Mouse (Mus musculus) heart, adult 2 months (tissue): ENCODE data around the gene Jak1. TPM values are rescaled to one million over a fixed set of nuclear protein-coding genes. Genes with fewer than 3 reads are reported as not detected.

Experiments used
- DNase-seq, 2 experiments: peaks; one replicate each; pipeline ENCODE4 v3.0.0; 2021
- H3K27ac ChIP-seq: fragments of 200-600 bp; 2 replicates; pipeline ENCODE4 v1.8.1; 2022
- H3K27me3 ChIP-seq: fragments of 200-500 bp; 2 replicates; pipeline ENCODE4 v1.6.1; 2012; ENCODE audit warnings: mild to moderate bottlenecking, low read length, inconsistent platforms, mixed read lengths; ENCODE audit not compliant: control insufficient read depth, insufficient read depth
- H3K36me3 ChIP-seq: fragments of 200-500 bp; 2 replicates; pipeline ENCODE4 v1.6.1; 2012; ENCODE audit warnings: low read length, inconsistent platforms; ENCODE audit not compliant: control insufficient read depth, insufficient read depth
- H3K4me1 ChIP-seq: fragments of 200-500 bp; 2 replicates; pipeline ENCODE4 v1.6.1; 2011; ENCODE audit warnings: low read length; ENCODE audit not compliant: control insufficient read depth, insufficient read depth
- H3K4me3 ChIP-seq: fragments of 200-600 bp; 2 replicates; pipeline ENCODE4 v1.8.1; 2022
- H3K79me2 ChIP-seq: fragments of 200-500 bp; replicated peaks from 2 replicates; pipeline ENCODE4 v1.6.1; 2012; ENCODE audit warnings: mild to moderate bottlenecking, inconsistent platforms, low read length, moderate library complexity, mixed read lengths; ENCODE audit not compliant: control insufficient read depth, insufficient read depth
- H3K9ac ChIP-seq: fragments of 200-500 bp; 2 replicates; pipeline ENCODE4 v1.6.1; 2012; ENCODE audit warnings: low read depth, mild to moderate bottlenecking, control low read depth, inconsistent platforms, low read length, mixed read lengths
- CTCF ChIP-seq: fragments of 200-600 bp; IDR thresholded peaks from 2 replicates; pipeline ENCODE4 v1.8.1; 2022; ENCODE audit warnings: antibody characterized with exemption, mild to moderate bottlenecking, moderate library complexity
- EP300 ChIP-seq: fragments of 200-500 bp; IDR thresholded peaks from 2 replicates; pipeline ENCODE4 v1.6.1; 2011; ENCODE audit warnings: low read depth, low read length, control low read depth; ENCODE audit not compliant: insufficient read depth
- POLR2A ChIP-seq: fragments of 200-500 bp; IDR thresholded peaks from 2 replicates; pipeline ENCODE4 v1.6.1; 2011; ENCODE audit warnings: mild to moderate bottlenecking, low read depth, low read length, control low read depth; ENCODE audit not compliant: insufficient read depth
- WGBS: fragments of 180-500 bp; shearing (Covaris S2); methylation state at CpG from one replicate; pipeline ENCODE4 v1.1.7; 2018; 5-methylcytosine and 5-hydroxymethylcytosine counted together
- intact Hi-C: fragments of 180-260 bp; cut with DNase I; formaldehyde crosslinking; loops from one replicate; pipeline ENCODE4 v1.15.1; 2025
- polyA plus RNA-seq: library from polyadenylated mRNA; depleted of rRNA; stranded (reverse); fragments of >200 nt; gene quantifications from 2 replicates; pipeline ENCODE4 v1.2.3, GENCODE M21; 2012
- total RNA-seq, 2 experiments: library from RNA; stranded (reverse); gene quantifications; 2 replicates each; pipeline ENCODE4 v1.2.3; 2021

Jak1 gene
- total and polyA plus RNA-seq, 3 experiments = 30.9 to 95.4 (median 86.7) TPM

DNA sequence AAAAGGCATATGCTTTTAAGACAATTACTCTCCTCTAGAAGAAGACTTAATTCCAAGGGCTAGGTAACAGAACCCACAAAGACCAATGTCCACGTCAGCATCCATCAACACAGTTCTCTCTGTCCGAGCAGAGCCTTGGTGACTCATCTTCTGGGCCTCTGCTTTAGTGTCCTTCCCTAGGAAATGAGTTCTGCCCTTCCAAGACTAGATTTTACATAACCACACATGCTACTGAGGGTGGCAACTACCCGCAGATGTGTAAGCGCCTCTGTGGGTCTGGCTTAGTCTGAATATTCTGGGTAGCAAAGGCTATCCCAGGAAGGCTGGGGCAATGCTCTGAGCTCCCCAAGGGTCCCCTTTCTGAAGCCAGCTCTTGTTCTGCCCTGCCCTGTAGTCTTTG lies 99.3 kb downstream of the Jak1 start:
- no peak overlapping the region for H3K27ac ChIP-seq
- no peak for DNase-seq
- TF ChIP-seq POLR2A (no peak), EP300 (no peak), CTCF (no peak)
- no peaks in the 10 kb centered on the region for H3K79me2 ChIP-seq
- H3K4me3 ChIP-seq = no peak overlapping the region
- H3K27me3 ChIP-seq = no peaks in the 10 kb centered on the region
- intact Hi-C loops = loop anchor here (5.0 to 10.0 kb wide), 2 partner anchors 187 to 289 kb away; no protein-coding TSS in a partner anchor
- no peaks in the 10 kb centered on the region; the same call in 1 of the 2 replicates for H3K36me3 ChIP-seq
- 78% methylated on average over 4 of the region's 4 CpGs for WGBS
- no peaks in the 10 kb centered on the region; the same call in 1 of the 2 replicates for H3K4me1 ChIP-seq
- no peak overlapping the region for H3K9ac ChIP-seq

DNA sequence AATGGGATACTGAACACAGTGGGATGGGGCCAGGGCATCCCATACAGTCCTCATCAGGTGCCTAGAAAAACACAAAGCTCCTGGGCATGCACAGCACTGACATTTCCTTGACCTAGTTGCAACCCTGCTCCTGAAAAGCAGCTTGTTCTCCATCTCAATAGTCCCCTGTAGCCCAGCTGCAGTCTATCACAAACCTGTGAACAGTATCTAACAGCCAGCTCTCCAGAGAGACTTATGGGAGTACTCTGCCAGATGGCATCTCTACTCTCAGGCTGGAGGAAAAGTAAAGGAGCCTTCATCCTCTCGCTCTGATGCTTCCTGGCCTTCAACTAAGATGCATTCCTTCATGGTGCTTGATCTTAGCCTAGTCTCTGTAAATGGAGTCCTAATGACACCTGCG lies 100.4 kb downstream of the Jak1 start:
- Histone ChIP-seq H3K4me1 (no peaks in the 10 kb centered on the region; the same call in 1 of the 2 replicates), H3K36me3 (no peaks in the 10 kb centered on the region; the same call in 1 of the 2 replicates), H3K9ac (no peak overlapping the region), H3K79me2 (no peaks in the 10 kb centered on the region), H3K27me3 (no peaks in the 10 kb centered on the region), H3K27ac (no peak overlapping the region), H3K4me3 (no peak overlapping the region)
- intact Hi-C loops = loop anchor here (5.0 to 10.0 kb wide), 2 partner anchors 188 to 290 kb away; no protein-coding TSS in a partner anchor
- 83% methylated on average over 2 of the region's 2 CpGs for WGBS
- no peak for DNase-seq
- no peak for TF ChIP-seq POLR2A
- no peak for TF ChIP-seq CTCF
- no peak for TF ChIP-seq EP300

DNA sequence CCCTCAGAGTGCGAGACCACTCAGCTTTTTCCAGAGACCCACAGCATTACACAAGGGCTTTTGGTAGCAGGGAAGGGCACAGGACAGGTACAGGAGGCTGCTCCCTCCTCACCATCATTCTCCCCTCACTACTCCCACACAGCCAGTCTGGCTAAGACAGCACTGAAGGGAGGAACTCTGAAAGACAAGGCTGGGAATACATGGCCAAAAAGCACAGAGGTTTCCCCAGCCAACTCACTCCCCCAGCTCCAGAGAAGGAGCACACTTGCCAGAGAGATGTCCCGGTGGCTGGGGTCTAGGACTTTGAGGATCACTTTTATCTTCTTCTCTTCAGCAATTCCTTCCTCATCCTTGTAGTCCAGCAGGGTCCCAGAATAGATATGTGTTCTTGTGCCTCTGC lies 100.9 kb downstream of the Jak1 start:
- Histone ChIP-seq H3K36me3 (no peaks in the 10 kb centered on the region; the same call in 1 of the 2 replicates), H3K27me3 (no peaks in the 10 kb centered on the region), H3K79me2 (no peaks in the 10 kb centered on the region), H3K27ac (no peak overlapping the region), H3K4me3 (no peak overlapping the region), H3K9ac (no peak overlapping the region), H3K4me1 (no peaks in the 10 kb centered on the region; the same call in 1 of the 2 replicates)
- no peak for TF ChIP-seq EP300
- no peak for TF ChIP-seq POLR2A
- no peak for TF ChIP-seq CTCF
- no peak for DNase-seq
- 69% methylated on average over 2 of the region's 2 CpGs for WGBS
- intact Hi-C loops = loop anchor here (10.0 kb wide), 1 partner anchor 291 kb away; no protein-coding TSS in a partner anchor

DNA sequence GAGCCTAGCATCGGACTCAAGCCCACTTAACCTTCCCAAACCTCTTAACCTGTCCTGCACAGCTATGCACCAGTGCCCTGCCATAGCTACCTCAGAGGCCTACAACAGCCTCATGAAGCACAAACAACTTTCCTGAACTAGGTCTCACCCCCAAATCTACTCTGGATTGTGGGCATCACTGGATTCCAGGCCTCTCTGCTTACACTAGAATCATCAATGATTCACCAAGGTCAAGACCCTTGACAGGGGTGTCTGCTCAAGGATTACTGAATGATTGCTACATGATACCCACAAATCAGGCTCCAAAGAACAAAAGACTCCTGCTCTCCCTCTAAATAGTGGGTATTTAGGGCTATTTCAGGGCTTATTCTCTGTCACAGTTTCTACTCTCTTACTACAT lies 104.3 kb downstream of the Jak1 start:
- no peak overlapping the region for H3K27ac ChIP-seq
- no peak overlapping the region for H3K4me3 ChIP-seq
- TF ChIP-seq EP300 = no peak
- H3K9ac ChIP-seq = no peak overlapping the region
- DNase-seq = no peak
- H3K27me3 ChIP-seq = no peaks in the 10 kb centered on the region
- H3K36me3 ChIP-seq = no peaks in the 10 kb centered on the region
- 100% methylated on average over 1 of the region's 1 CpGs for WGBS
- intact Hi-C loops = loop anchor here (10.0 kb wide), 1 partner anchor 294 kb away; no protein-coding TSS in a partner anchor
- no peaks in the 10 kb centered on the region; the same call in 1 of the 2 replicates for H3K4me1 ChIP-seq
- no peaks in the 10 kb centered on the region for H3K79me2 ChIP-seq

DNA sequence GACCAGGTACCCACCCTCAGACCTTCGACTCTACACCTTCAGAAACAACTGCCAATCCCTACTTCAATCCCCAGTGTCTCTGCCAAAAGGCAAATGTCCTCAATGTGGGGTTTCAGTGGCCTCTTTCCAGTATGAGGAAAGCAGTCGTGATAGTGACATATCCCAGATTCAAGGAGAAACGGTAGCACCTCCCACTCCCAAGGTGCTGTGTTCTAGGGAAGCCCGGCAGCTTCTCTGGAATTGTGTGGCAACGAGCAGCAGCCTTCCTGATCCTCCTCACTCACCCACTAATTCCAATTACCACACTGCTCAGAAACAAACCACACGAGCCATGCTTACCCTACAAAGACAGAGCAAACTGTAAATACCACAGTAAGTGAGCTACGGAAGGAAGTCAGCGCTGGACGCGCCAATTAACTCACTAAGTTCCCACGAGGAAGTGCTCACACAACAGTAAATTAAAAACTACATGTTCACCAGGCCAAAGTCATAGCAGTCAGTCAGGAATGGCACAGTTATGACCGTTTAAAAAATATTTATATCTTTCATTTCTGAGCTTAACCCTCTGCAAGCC lies 105.8 kb downstream of the Jak1 start:
- Histone ChIP-seq H3K36me3 (no peaks in the 10 kb centered on the region), H3K4me1 (no peaks in the 10 kb centered on the region; the same call in 1 of the 2 replicates), H3K27ac (no peak overlapping the region), H3K4me3 (no peak overlapping the region), H3K9ac (no peak overlapping the region), H3K79me2 (no peaks in the 10 kb centered on the region), H3K27me3 (no peaks in the 10 kb centered on the region)
- no peak for TF ChIP-seq EP300
- no peak for TF ChIP-seq POLR2A
- no peak for TF ChIP-seq CTCF
- WGBS = 61% methylated on average over 12 of the region's 12 CpGs
- no peak for DNase-seq
- intact Hi-C loops = no loop called here

DNA sequence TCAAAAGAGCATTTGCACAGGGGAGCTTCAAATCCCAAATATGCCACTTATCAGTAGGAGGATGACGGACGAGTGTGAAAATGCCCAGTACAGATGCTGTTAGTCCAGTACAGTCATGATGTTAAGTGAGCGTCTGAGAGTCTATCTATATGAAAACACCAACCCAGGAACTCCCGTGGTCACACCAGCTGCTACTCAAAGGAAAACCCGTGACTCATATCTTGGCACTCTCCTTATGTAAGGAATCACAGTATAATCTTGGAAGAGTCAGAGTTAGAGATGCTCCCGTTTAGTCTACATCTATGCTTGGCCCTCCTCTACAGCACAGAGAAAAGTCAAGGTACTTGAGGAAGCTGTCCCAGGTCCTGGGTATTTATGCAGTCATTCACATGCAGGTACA lies 106.8 kb downstream of the Jak1 start:
- WGBS = 52% methylated on average over 6 of the region's 6 CpGs
- H3K9ac ChIP-seq = no peak overlapping the region
- no peaks in the 10 kb centered on the region for H3K36me3 ChIP-seq
- H3K4me3 ChIP-seq = no peak overlapping the region
- intact Hi-C loops = no loop called here
- no peaks in the 10 kb centered on the region for H3K4me1 ChIP-seq
- TF ChIP-seq EP300 (no peak), CTCF (no peak), POLR2A (no peak)
- no peak for DNase-seq
- no peaks in the 10 kb centered on the region for H3K27me3 ChIP-seq
- H3K79me2 ChIP-seq = no peaks in the 10 kb centered on the region
- no peak overlapping the region for H3K27ac ChIP-seq

DNA sequence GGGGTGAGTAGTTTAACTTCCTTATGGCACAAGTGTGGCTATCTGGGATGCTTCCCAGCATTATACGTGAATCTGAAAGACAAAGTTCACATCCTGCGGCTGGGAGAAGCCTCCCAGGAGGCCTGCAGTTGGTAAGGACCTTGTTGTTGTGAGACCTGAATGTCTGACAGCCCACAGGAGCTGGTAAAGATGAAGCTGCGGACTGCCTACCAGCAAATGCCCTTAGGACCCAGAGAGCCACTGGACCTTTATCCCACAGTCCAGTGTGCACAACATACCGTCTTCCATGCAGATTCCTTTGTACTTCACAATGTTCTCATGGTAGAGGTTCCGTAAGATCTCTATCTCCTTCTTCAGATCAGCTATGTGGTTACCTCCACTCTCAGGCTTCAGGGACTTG lies 107.6 kb downstream of the Jak1 start:
- no peak for DNase-seq

More for the DNA sequence above, 107.6 kb downstream of the Jak1 start:
- Histone ChIP-seq H3K79me2 (no peaks in the 10 kb centered on the region), H3K9ac (no peak overlapping the region), H3K27ac (no peak overlapping the region), H3K27me3 (no peaks in the 10 kb centered on the region), H3K4me3 (no peak overlapping the region), H3K36me3 (no peaks in the 10 kb centered on the region), H3K4me1 (no peaks in the 10 kb centered on the region)
- intact Hi-C loops = no loop called here
- 91% methylated on average over 5 of the region's 5 CpGs for WGBS
- TF ChIP-seq POLR2A = no peak
- TF ChIP-seq CTCF = no peak
- no peak for TF ChIP-seq EP300
